Mouse (Mus musculus) forebrain, postnatal 0 days (tissue): ENCODE data around the gene Ankrd40. TPM values are rescaled to one million over a fixed set of nuclear protein-coding genes. Genes with fewer than 3 reads are reported as not detected.
A peak's percentile ranks its signal among the peaks of the same experiment; 100 is the strongest.

Experiments used
- ATAC-seq: fragments of 200-750 bp; cut with Nextera tagmentation; 2 replicates; pipeline ENCODE4 v1.8.0; 2017; ENCODE audit warnings: mild to moderate bottlenecking, moderate library complexity
- DNase-seq: peaks from one replicate; pipeline ENCODE4 v3.0.0-alpha.2; 2015
- H3K27ac ChIP-seq: fragments of 300-500 bp; sonication (generic); 2 replicates; pipeline ENCODE4 v1.5.1; 2014; ENCODE audit warnings: low read depth, mild to moderate bottlenecking, antibody characterized with exemption, low read length, moderate library complexity, mixed read lengths
- H3K27me3 ChIP-seq: fragments of 300-500 bp; sonication (generic); 2 replicates; pipeline ENCODE4 v1.6.1; 2014; ENCODE audit warnings: mild to moderate bottlenecking, low read length, mixed read lengths; ENCODE audit not compliant: insufficient read depth
- H3K36me3 ChIP-seq: fragments of 300-500 bp; sonication (generic); 2 replicates; pipeline ENCODE4 v1.6.1; 2014; ENCODE audit warnings: mild to moderate bottlenecking, moderate library complexity; ENCODE audit not compliant: insufficient read depth
- H3K4me1 ChIP-seq: fragments of 300-500 bp; sonication (generic); 2 replicates; pipeline ENCODE4 v1.6.1; 2014; ENCODE audit warnings: antibody characterized with exemption; ENCODE audit not compliant: insufficient read depth
- H3K4me2 ChIP-seq: fragments of 300-500 bp; sonication (generic); 2 replicates; pipeline ENCODE4 v1.6.1; 2014; ENCODE audit warnings: low read depth, mild to moderate bottlenecking, moderate library complexity
- H3K4me3 ChIP-seq: fragments of 300-500 bp; sonication (generic); 2 replicates; pipeline ENCODE4 v1.5.1; 2014; ENCODE audit warnings: low read depth, low read length, mixed read lengths
- H3K9ac ChIP-seq: fragments of 300-500 bp; sonication (generic); 2 replicates; pipeline ENCODE4 v1.6.1; 2014; ENCODE audit warnings: mild to moderate bottlenecking
- H3K9me3 ChIP-seq: fragments of 300-500 bp; sonication (generic); 2 replicates; pipeline ENCODE4 v1.6.1; 2016; ENCODE audit warnings: low read length
- CTCF ChIP-seq: sonication (generic); IDR thresholded peaks from 2 replicates; pipeline ENCODE4 v1.5.1; 2016; ENCODE audit warnings: antibody characterized with exemption, control low read depth, low read depth
- WGBS: fragments of 180-500 bp; shearing (Covaris S2); extraction: QIAGEN DNeasy Blood & Tissue Kit; methylation state at CpG from one replicate; pipeline ENCODE4 v1.1.7; 2014; 5-methylcytosine and 5-hydroxymethylcytosine counted together
- polyA plus RNA-seq: library from polyadenylated mRNA; unstranded; fragments of >200 nt; fragmentation: Nextera tagmentation; extraction: Ambion mirVana; gene quantifications from 2 replicates; pipeline ENCODE4 v1.2.1, GENCODE M21; 2015
- total RNA-seq: library from RNA; depleted of rRNA; stranded (reverse); fragments of >200 nt; gene quantifications from 2 replicates; pipeline ENCODE4 v1.2.3, GENCODE M21; 2014; rRNA removed

The Ankrd40 gene
- total RNA-seq = 45.5 and 51.8 TPM in 2 replicates
- polyA plus RNA-seq = 13.7 and 15.0 TPM in 2 replicates

- H3K27me3 ChIP-seq = no peaks in the 10 kb centered on the region
- TF ChIP-seq CTCF = no peak
- H3K4me2 ChIP-seq = peak within 1 kb of the TSS; percentile 88
- H3K9me3 ChIP-seq = no peaks in the 10 kb centered on the region
- peak within 1 kb of the TSS; percentile 99 for H3K27ac ChIP-seq
- no peaks in the 10 kb centered on the region for H3K36me3 ChIP-seq
- peak within 1 kb of the TSS; percentile 93 for H3K9ac ChIP-seq
- DNase-seq (peak; percentile 96), ATAC-seq (peak; percentile 92)
- peaks cover 32% of the 10 kb centered on the region for H3K4me1 ChIP-seq
- WGBS = under 1% methylated on average over 73 of the region's 78 CpGs
- H3K4me3 ChIP-seq = peak within 1 kb of the TSS; percentile 77
Measured at GRCm38 (mm10) chr11:94327693-94328643, at the start of gene Ankrd40. Ankrd40 (plus strand) TSS chr11:94328001.

GRCm38 (mm10) chr11:94281199-94282181 is 46.3 kb upstream of the Ankrd40 start, which contains the start of gene Gm21885:
Gm21885 (plus strand) TSS chr11:94281873.
- Histone ChIP-seq H3K27me3 (no peaks in the 10 kb centered on the region), H3K9me3 (no peaks in the 10 kb centered on the region), H3K27ac (0 out of 2 replicates have a peak within 1 kb of the TSS, but pooled peaks have one; percentile 0), H3K9ac (no peak within 1 kb of the TSS), H3K4me2 (no peak within 1 kb of the TSS), H3K4me3 (no peak within 1 kb of the TSS), H3K36me3 (peaks cover 16% of the 10 kb centered on the region; the same call in 1 of the 2 replicates), H3K4me1 (peaks cover 12% of the 10 kb centered on the region; the same call in 1 of the 2 replicates)
- 71% methylated on average over 11 of the region's 11 CpGs for WGBS
- TF ChIP-seq CTCF = no peak
- peak; percentile 47 for DNase-seq
- ATAC-seq = peak; percentile 44; the same call in 1 of the 2 replicates

- Histone ChIP-seq H3K4me3 (no peak overlapping the region), H3K9ac (no peak overlapping the region), H3K36me3 (peaks cover 16% of the 10 kb centered on the region; the same call in 1 of the 2 replicates), H3K4me1 (0 out of 2 replicates have a peak, but pooled peaks cover 6% of the 10 kb centered on the region), H3K9me3 (no peaks in the 10 kb centered on the region), H3K27me3 (no peaks in the 10 kb centered on the region), H3K4me2 (no peak overlapping the region), H3K27ac (0 out of 2 replicates have a peak overlapping the region, but pooled peaks have one; percentile 0)
- 46% methylated on average over 5 of the region's 5 CpGs for WGBS
- no peak for TF ChIP-seq CTCF
- DNase-seq = no peak
- ATAC-seq = no peak
Measured at GRCm38 (mm10) chr11:94282291-94282690, 45.5 kb upstream of the Ankrd40 start.

- H3K9ac ChIP-seq = no peak overlapping the region
- H3K4me1 ChIP-seq = 0 out of 2 replicates have a peak, but pooled peaks cover 3% of the 10 kb centered on the region
- no peak overlapping the region for H3K4me3 ChIP-seq
- 88% methylated on average over 6 of the region's 6 CpGs for WGBS
- no peak for TF ChIP-seq CTCF
- no peak overlapping the region for H3K4me2 ChIP-seq
- H3K9me3 ChIP-seq = no peaks in the 10 kb centered on the region
- no peaks in the 10 kb centered on the region for H3K27me3 ChIP-seq
- DNase-seq (no peak), ATAC-seq (no peak)
- H3K27ac ChIP-seq = no peak overlapping the region
- H3K36me3 ChIP-seq = peaks cover 27% of the 10 kb centered on the region
Measured at GRCm38 (mm10) chr11:94283536-94284099, 44.2 kb upstream of the Ankrd40 start.

DNA sequence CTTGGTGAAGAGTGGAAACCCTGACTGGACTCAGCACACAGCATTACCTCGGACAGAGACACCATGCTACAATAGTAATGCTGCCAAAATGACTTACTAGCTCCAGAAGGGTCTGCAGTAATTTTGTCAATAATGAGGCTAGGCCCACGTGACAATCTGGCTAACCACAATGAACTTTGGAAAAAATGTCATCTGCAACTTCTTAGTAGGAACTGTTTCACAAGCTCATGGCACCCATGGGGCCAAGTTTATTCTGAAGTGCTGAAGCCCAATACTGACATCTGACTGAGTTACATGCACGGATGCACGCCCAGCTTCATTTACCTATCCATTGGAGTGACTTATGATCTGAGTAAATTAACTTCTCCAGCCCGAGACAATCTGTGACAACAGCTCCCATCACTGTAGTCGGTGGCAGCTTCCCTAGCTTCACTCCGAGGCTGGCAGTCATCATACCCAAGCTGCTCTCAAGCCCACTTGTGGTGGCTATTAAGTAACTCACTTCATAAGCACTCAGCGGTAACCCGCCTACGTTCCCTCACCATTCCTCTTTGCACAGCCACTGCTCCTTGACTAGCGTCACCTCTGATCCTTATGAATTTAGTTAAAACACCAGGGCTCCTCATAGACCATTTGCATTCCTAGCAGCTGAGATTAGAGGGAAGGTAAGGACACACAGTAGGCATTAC is 41.8 kb upstream of the Ankrd40 start:
- Histone ChIP-seq H3K9me3 (no peaks in the 10 kb centered on the region), H3K27ac (no peak overlapping the region), H3K9ac (no peak overlapping the region), H3K4me3 (no peak overlapping the region), H3K27me3 (no peaks in the 10 kb centered on the region), H3K4me2 (no peak overlapping the region), H3K4me1 (no peaks in the 10 kb centered on the region), H3K36me3 (peaks cover 46% of the 10 kb centered on the region)
- no peak for TF ChIP-seq CTCF
- DNase-seq = no peak
- peak; percentile 47; the same call in 1 of the 2 replicates for ATAC-seq
- 87% methylated on average over 11 of the region's 11 CpGs for WGBS
